Mouse (Mus musculus): ENCODE measurements around the gene Fam53b. TPM values are rescaled to one million over a fixed set of nuclear protein-coding genes. Genes with fewer than 3 reads are reported as not detected.
A peak's percentile ranks its signal among the peaks of the same experiment; 100 is the strongest.

Fam53b gene
- total RNA-seq (2015; ENCODE audit: low replicate concordance) (119 and 143 TPM in 2 replicates), total RNA-seq (2017; ENCODE audit: low replicate concordance) (126 and 169 TPM in 2 replicates)

DNA sequence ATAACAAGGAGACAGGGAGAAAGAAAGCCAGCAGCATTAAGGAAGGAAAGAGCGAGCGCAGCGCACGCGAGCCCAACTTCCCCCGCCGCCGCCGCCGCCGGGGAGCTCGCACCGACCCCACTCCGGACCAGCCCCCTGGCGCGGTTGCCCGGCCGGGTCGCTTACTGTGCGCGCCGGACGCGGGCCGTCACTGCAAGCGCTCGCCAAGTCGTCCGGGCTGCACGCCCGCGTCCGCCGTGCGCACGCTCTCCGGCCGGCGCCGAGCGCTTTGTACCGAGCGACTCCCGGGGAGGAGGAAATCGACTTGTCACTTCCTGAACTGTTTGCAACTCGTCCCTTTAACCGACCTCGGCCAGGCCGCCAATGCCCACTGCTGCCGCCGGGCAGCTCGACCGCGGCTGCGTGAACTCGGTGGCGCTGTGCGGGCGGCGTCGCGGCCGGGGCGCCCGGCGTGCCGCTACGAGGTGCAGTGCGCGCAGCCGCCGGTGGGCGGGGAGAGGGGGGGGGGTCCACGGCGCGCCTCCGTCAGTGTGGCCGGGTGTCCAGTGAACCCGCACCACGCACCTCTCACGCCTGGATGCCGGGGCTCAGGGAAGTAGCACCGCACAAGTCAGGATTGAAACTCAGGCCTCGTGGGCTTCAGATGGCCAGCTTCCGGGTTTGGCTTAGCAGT is at the start of gene Fam53b:
Gene Fam53b (minus strand): TSS at position 471 of the 673 bp plus-strand sequence.
- no peak for ATAC-seq (replicated peaks; ENCODE audit: low FRiP score, poor library complexity, severe bottlenecking)

GRCm38 (mm10) chr7:132859042-132859958 is 45.6 kb upstream of the Fam53b start, which contains the start of gene Abraxas2:
Gene Abraxas2, plus strand, starts transcription at chr7:132859225.
- ATAC-seq (replicated peaks; ENCODE audit: low FRiP score, poor library complexity, severe bottlenecking) = peak; percentile 99

- no peak for ATAC-seq (replicated peaks; ENCODE audit: low FRiP score, poor library complexity, severe bottlenecking)
These were observed 44.4 kb upstream of the Fam53b start for GRCm38 (mm10) chr7:132858043-132858608.

DNA sequence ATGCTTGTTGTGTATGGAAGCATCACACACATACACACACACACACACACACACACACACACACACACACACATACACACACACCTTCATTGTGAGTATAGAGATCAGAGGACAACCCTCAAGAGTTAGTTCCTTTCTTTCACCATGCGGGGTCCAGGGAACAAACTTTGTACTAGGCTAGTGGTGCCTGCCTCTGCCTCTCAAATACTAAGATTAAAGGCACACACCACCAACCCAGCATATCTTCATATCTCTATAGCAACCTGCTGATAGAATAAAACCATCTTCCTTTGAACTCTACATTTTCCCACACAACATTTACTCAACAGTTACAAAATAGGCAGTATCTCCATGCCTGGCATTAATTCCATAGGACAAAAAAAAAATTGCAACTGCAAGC is 42.4 kb upstream of the Fam53b start:
- no peak for ATAC-seq (replicated peaks; ENCODE audit: low FRiP score, poor library complexity, severe bottlenecking)

DNA sequence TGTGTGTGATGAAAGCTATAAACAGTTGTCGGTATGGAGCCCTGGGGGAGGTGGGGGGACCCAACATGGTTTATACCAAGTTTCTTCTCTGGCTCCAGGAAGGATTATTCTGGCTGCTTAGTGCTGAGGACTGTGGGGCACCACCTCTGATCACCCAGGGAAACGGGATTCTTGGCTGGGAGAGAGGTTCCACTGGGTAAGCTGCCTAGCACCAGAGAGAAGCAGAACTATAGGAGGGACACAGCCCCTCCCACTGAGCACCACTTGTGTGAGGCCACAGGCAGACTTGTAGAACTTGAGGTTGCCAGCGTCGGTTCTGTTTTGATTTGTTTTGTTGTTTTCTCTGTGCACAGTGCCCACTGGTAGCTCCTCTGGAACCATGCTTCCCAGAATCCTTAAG is 40.3 kb upstream of the Fam53b start:
- ATAC-seq (replicated peaks; ENCODE audit: low FRiP score, poor library complexity, severe bottlenecking) = no peak

DNA sequence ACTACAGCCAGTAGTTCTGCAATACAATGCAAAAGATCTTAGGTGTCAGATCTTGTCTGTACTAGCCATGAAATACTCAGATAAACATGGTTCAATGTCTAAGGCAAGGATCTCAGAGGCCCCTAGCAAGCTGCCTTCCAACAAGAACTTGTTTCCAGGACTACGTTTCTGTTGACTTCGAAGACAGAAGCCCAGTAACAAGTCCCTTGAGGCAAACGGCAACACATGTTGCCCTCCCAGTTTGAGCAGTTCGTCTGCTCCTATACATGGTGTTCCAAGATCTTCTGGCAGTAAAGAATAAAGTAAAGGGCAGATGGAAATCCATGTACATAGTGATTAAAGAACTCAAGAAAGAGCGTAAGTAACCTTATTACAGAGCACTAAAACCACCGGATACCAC is 39.7 kb upstream of the Fam53b start:
- ATAC-seq (replicated peaks; ENCODE audit: low FRiP score, poor library complexity, severe bottlenecking) = no peak

DNA sequence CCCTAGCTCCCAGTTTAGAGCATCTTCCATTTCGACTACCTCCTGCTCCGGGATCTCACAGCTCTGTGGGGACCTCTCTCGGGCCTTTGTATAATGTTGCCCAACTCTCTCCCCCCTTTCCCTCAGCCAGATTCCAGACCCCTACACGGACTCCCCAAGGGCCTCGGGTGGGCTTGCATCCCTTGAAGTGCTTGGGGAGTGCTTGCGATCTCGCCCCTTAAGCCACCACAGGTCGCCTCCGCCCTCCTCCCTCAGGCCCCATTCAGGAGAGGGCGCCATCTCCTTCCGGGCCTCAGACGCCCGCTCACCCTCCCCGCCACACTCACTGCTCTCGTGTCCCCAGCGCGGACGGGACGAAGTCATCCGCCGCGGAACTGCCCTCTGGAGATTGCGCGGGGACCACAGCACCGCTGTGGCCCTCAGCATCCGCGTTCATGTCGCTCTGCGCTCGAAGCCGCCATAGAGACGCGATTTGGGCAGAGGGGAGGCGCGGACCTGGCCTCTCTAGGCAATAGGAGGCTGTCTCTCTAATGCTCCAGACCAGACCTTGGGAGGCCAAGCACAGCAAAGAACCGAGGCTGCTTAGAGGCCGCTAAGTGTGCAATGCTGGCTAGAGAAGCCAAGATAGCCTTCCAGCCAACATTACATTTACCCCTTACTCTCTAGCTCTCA is 38.6 kb upstream of the Fam53b start, which contains the start of gene Eef1akmt2:
Gene Eef1akmt2 (minus strand): TSS at position 501 of the 672 bp plus-strand sequence.
- ATAC-seq (replicated peaks; ENCODE audit: low FRiP score, poor library complexity, severe bottlenecking) = peak; percentile 97

GRCm38 (mm10) chr7:132843152-132843551 is 29.5 kb upstream of the Fam53b start:
- ATAC-seq (replicated peaks; ENCODE audit: low FRiP score, poor library complexity, severe bottlenecking) = no peak

DNA sequence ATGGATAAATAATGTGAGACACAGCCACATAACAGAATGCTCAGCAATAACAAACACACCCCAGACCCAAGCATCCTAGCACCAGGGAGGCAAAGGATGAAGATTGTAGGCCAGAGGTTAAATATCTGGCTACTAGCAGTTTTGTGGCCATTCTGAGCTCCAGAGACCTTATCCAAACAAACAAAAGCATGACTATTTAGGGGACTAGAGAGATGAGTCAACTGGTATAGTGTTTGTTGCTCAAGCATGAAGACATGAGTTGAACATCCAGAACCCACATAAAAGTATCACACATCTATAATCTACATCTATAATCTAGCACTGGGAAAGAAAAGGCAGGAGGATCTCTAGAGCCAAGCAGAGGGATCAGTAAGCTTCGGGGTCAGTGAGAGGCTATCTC is 28.8 kb upstream of the Fam53b start:
- no peak for ATAC-seq (replicated peaks; ENCODE audit: low FRiP score, poor library complexity, severe bottlenecking)

DNA sequence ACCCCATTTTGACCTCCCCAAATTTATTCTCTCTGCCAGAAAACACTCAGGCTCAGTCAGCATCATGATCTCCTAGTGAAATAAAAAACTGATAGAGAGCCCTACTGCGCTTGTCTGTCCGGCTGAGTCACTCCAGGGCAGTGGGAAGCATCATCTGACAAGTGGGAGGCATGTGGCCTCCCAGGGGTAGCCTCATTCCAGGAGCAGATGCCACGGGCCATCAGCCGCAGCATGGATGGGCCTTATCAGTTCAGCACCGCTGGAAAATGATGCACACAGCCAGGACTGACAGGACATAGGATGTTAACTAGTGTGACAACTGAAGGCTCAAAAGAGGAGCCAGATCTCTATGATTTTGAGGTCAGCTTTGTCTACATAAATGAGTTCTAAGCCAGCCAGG is 27.6 kb upstream of the Fam53b start:
- no peak for ATAC-seq (replicated peaks; ENCODE audit: low FRiP score, poor library complexity, severe bottlenecking)

GRCm38 (mm10) chr7:132830955-132831354 is 17.3 kb upstream of the Fam53b start:
- ATAC-seq (replicated peaks; ENCODE audit: low FRiP score, poor library complexity, severe bottlenecking) = no peak

- ATAC-seq (replicated peaks; ENCODE audit: low FRiP score, poor library complexity, severe bottlenecking) = no peak
These were observed 10.8 kb upstream of the Fam53b start for GRCm38 (mm10) chr7:132824346-132825022.

DNA sequence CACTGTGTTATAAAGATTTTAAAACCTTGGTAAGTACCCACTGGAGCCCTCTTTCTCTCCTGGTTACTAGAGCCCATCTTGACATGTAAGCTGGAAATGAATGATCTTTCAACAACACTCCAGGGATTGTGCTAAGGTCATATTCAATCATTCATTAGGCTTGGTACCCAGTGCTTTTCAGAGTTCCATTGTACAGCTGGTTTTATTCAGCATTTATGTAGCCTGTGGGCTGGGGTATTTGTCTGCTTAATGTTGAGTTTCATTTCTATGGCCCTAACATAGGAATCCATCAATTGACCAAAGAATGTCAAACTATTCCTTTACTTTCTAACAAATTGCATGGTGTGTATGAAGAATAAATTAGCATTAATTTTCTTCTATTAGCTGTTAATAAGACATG is 10.1 kb upstream of the Fam53b start:
- no peak for ATAC-seq (replicated peaks; ENCODE audit: low FRiP score, poor library complexity, severe bottlenecking)

DNA sequence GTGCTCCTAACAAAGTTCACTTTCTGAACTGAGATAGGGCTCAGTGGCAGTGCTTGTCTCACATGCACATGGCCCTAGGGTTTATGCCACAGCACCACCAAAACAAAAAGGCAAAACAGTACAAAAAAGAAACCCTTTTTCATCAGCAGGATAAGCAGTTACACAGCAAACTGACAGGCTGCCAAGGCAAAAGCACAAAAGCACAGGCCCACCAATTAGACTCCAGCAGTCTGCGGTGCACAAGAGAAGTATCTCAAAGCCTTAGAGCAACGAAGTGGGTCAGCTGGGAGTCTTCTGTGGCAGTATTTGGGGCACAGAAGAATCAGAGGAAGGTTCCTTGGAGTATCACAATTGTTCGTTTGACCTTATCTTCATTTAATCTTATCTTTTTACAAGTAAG is 7.0 kb upstream of the Fam53b start:
- ATAC-seq (replicated peaks; ENCODE audit: low FRiP score, poor library complexity, severe bottlenecking) = no peak

DNA sequence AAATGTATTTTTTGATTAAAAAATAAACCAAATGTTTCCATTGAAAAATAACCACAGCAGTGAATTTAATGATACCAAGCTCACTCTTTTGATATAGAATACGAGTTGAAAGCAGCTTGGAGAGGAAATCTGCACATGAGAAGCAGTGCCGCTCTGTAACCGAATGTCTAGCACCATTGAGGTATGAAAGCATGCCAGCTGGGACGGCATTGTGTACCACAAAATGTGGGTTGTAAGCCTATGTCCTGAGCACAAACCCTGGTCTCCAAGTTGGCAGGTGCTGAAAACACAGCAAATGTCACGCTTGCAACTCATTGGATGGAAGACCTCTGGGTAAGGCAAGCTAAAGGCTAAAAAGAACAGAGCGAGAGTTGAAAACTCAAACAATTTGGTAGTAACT is 3.4 kb upstream of the Fam53b start:
- ATAC-seq (replicated peaks; ENCODE audit: low FRiP score, poor library complexity, severe bottlenecking) = no peak

- no peak for ATAC-seq (replicated peaks; ENCODE audit: low FRiP score, poor library complexity, severe bottlenecking)
These were observed 2.8 kb upstream of the Fam53b start for GRCm38 (mm10) chr7:132816528-132816927.

- ATAC-seq (replicated peaks; ENCODE audit: low FRiP score, poor library complexity, severe bottlenecking) = no peak
These were observed 1.4 kb upstream of the Fam53b start for GRCm38 (mm10) chr7:132815081-132815480.

- ATAC-seq (replicated peaks; ENCODE audit: low FRiP score, poor library complexity, severe bottlenecking) = no peak
These were observed 384 bp upstream of the Fam53b start for GRCm38 (mm10) chr7:132814089-132814450.

DNA sequence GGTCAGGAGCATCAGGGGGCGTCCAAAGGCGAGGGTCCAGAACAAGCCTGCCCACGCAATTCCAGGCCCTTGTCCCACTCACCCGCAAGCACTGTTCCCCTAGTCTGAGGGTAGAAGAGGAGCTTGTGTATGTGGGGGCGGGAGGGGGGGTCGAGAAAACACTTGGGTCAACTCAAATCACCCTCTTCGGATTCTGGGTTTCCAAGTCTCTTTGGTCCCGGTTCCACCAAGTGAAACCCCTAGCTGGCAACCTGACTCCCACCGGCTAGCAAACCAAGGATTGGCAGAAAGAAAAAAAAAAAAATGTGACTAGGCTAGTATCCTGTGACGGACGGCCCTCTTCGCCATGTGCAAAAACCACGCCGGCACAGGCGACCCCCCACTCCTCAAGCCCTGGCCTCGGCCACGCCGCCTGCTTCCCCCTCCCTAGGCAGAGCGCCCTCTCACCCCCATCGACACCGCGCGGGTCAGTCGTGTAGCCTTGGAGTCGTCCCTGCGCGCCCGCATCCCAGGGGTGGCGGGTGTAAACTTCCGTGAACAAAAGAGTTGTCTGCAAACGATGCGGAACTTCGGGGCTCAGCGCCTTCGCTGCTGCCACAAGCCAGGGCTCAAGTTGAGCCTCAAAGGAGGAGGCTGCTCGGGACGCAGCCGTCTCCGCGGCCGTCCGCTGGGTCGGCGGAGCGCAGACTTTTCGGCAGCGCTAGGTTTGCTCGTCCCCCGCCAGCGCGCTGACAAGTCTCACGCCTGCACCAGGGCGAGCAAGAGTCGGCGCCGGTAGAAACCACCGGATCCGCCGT is 869 bp downstream of the Fam53b start:
- ATAC-seq (replicated peaks; ENCODE audit: low FRiP score, poor library complexity, severe bottlenecking) = peak; percentile 43

Measured in erythroblast, adult 5-6 weeks (primary cell).